Mouse (Mus musculus) kidney, adult 9 months (tissue): Measurements from ENCODE around the gene Atpif1.
A peak's percentile ranks its signal among the peaks of the same experiment; 100 is the strongest.
"Not testable (repeated sequence)": the region's sequence is repeated elsewhere in the genome, so short reads cannot be mapped to it uniquely, and the experiment has no call there.

Source experiments
- DNase-seq: peaks from one replicate; pipeline ENCODE4 v3.0.0; 2022

The Atpif1 gene

DNA sequence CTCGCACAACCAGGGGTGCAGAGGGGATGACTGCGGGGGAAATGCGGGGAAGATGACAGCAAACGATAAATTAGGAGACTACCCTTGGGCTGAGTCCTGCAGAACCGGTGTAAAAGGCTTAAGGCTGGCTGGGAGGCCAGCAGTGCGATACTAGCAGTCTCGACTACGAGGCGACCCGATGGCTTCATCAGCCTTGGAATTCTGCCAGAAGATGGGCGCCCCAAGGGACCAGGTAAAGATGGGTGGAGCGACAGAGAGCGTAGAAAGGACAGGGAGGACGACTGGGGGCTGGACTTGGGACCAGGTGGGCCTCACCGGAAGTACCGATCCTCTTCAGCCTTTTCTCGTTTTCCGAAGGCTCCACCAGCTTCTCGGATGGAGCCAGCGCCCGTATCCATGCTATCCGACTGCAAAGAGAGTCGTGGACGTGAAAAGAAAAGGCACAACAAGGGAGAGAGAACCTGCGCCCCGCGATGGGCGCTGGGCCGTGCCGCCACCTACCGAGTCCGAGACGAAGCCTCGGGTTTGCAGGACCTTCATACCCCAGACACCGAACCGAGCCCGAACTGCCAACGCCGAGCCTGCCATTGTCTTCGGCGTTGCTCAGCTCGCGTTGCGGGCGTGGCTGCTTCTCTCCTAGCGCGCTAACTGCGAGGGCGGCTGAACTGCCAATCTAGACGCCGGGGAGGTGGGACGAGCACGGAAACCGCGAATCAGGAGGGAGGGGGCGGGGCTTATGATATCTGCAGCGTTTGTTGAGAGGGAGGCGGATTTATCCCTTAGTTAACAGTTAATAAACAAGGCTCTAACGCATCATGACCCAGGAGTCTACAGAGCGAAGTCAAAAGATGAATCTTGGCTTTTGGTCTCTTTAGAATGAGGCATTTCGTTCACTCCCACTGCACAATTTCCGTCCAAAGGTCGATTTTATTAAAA, at the start of gene Atpif1:
Atpif1 (minus strand) TSS at position 679 of the 936 bp plus-strand sequence.
- peak; percentile 91 for DNase-seq

DNA sequence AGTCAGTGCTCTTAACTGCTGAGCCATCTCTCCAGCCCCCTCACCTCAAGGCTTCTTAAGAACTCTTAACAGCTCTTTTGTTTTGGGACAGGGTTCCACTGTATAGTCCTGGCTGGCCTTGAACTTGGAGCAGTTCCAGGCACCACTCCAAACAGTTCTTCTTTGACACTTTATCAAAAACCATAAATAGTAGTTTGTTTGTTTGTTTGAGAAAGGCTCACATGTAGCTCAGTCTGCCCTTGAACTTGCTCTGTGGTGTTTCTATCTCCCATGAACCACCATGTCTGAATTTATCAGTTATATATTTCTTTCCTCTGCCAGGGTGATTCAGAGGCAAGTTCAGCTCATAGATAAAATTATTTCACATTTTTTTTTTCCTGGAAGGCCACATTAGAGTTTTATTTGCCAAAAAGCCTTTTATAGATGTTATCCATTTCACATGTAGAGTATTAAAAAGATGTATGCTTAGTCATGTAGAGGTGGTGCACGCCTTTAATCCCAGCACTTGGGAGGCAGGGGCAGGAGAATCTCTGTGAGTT, 41.4 kb upstream of the Atpif1 start:
- DNase-seq: no peak

DNA sequence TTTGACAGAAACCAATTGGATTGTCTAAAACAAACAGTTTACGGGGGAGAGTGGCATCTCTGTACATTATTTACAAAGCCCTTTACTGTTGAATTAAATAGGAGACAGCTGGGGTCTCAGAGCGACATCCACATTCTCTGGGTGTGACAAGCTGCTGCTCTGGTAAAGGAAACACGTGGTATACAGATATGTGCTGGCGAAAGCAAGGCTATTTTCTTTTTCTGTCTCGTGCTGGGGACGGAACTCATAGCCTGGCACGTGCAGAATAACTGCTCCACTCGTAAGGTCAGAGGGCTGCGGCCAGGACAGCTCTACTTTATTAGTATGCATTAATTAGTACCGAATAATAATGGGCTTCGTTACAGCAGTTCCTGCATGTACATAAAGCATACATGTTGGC, 39.9 kb upstream of the Atpif1 start:
- DNase-seq: peak; percentile 17

DNA sequence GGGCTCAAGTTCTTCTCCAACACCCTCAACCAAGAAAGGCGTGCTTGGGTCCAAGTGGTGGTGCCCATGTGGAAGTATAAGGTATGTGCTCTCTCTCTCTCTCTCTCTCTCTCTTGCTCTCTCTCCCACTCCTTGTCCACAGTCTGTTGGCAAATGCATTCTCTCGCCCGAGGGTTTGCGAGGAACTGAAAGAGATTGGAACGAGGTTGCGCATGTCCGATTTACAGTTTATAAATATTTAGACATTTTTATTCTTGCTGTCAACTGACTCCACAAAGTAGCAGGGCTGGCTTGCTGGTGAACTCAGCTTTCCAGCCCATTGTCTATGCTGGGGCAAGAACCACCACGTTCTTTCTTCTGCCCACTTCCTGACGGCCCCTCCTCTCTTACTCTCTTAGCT, 37.7 kb upstream of the Atpif1 start:
- DNase-seq: no peak

DNA sequence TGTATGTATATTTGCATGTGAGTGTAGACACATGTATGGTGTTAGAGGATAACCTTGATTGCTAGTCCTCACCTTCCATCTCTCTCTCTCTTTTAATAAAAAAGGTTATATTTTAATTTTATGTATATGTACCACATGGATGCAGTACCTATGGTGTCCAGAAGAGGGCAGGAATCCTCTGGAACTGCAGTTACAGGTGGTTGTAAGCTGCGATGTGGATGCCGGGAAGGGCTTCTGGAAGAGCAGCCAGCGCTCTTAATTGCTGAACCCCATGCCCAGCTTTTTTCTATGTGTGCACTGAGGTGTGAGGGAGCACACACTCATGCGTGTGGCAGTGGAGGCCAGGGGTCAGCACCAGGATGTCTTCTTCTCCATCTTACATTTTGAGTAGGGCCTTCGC, 35.7 kb upstream of the Atpif1 start:
- DNase-seq: no peak

DNA sequence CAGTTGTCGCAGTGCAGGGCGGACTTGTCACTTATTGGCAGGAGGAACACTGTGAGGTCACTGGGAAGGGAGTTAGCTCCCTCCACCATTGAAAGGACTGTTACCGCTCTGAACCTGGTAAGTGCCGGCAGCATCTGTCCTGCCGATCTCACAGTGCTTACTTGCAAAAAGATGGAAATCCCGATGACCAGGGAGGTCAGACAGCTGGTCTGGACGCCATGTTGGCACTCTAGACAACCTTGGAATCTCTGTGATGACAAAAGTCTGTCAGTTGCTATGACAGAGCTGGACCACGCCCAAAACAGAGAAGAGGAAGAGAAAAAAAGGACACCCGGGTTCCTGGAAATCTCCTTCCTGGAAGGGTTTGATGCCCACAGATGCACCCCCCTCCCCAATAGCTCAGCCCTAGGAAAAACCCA, 33.9 kb upstream of the Atpif1 start:
- DNase-seq: no peak

DNA sequence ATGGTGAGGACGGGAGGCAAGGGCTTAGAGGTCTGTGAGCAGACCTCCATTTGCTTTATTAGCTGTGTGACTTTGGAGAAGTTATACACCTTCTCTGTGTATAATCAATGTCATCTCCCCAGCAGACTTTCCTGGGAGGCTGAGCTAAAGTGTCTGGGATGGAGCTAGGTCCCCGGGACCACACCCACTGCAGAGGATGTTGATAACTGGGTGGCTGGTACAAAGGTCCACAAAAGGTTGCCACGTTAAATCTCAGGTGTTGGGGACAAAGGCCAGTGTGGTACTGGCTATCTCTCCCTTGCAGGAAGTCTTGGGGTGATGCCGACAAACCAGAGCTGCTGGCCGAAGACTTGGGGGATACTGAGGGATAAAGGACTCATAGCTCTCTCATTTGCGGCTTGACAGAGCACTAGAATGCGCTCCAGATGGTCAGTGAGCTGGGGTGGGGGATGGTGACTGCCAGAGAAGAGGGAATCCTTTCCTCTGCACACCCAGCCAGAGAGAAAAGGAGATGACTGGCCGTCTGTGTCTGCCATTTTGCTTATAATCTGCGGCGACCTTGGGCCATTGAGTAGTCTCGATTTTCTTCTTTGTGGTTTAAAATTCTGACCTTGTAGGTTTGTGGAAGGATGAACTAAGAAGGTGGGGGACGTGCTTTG, 31.8 kb upstream of the Atpif1 start:
- DNase-seq: no peak

DNA sequence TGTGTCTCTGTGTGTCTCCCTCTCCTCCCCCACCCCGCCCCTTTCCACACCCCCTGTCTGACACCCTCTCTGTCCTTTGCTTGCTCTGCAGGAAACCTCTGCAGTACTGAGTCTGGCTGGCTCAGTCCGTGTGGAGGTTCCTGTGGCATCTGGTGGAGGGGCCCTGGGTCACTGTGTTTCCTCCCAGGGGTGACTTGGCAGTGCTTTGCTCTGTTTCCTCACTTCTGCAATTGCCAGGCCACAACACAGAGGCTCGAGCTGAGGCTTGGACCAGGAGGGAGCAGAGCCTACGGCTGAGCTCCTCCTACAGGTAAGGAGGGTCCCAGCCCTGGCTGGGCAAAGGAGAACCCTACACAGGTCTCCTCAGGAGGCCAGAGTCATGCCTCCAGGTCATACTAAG, 30.5 kb upstream of the Atpif1 start, which contains the start of gene Ptafr:
Ptafr (plus strand) TSS at position 103 of the 400 bp plus-strand sequence.
- no peak for DNase-seq

DNA sequence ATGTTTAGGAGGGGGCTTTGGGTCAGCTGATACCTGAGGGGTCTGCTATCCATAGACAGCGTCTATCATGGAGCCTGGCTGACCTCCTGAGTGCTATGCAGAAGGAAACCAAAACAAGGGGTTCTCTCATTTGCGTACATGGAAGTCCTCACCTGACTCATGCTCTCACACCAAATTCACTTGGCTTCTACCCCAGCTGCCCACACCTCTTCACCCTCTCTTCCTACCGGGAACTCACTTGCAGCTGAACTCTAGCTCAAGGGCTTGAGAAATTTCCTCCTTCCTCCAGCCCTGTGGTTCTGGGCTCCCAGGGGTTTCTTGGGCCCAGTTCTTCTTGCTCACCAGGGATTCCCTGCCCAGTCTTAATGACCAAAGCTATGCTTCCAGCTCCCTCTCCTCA, 29.8 kb upstream of the Atpif1 start:
- DNase-seq: no peak

DNA sequence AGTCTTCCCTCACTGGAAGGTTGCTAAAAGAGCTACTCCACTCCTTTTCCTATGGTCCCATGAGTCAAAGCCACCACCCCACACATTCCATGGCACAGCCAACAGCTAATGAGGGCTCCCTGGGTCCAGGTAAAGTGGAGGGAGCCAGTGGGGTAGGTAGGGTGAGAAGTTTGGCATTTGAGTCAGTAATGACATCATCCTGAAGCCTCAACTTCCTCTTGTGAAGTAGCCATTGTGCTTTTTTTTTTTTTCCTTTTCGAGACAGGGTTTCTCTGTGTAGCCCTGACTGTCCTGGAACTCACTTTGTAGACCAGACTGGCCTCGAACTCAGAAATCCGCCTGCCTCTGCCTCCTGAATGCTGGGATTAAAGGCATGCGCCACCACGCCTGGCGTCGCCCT, 22.1 kb upstream of the Atpif1 start:
- not testable (repeated sequence) for DNase-seq

DNA sequence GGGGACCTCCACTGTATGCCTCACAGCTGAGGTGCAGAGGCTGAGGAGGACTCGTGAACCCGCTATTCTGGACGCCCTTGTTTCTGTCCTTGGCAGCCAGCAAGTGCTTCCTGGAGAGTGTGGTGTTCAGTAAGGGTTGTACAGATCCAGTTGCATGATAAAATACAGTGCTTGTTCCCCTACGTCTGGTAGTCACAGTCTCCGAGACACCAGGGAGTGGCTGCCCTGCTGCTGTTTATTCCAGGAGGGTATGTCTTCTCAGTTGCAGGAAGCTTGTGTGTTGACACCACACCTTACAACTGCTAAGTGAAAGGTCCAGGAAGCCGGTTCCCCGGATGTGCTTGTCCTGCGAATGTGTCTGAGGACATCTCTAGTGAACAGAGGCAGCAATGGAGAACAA, 21.2 kb upstream of the Atpif1 start:
- no peak for DNase-seq

DNA sequence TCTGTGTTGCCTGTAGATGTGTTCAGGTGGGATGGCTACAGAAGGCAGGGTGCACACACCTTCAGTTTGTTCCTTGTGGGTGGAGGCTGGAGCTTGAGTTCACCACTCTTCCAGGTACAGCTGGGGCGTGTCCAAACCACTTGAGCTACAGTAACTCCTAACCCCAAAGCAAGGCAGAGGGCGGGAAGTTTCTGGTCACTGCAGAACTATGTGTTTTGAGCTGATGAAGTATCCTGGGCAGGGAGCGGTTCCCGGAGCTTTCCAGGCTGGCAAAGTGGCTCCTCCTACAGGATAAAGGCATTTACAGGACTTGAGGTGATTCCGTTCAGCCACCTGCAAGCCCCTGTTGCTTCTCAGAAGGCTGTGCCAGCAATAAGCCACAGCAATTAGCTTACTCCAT, 20.8 kb upstream of the Atpif1 start:
- no peak for DNase-seq

DNA sequence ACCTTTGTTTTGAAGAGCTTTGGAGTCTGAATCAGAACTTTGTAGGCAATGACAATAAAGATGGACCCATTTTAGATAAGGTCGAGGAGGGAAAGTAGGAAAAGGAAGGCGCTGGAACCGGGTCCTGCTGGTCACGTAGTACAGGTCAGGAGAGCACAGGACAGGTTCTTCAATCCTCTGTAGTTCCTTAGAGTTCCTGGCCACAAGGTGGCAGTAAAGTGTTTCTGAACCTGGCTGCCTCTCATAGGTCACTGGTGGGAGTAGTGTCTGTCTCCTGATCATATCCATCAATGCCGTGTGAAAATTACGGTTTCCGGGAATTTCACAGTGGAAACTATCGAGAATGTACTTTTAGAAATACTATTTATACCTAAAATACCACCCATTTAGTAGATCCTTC, 12.4 kb upstream of the Atpif1 start:
- peak; percentile 86 for DNase-seq

DNA sequence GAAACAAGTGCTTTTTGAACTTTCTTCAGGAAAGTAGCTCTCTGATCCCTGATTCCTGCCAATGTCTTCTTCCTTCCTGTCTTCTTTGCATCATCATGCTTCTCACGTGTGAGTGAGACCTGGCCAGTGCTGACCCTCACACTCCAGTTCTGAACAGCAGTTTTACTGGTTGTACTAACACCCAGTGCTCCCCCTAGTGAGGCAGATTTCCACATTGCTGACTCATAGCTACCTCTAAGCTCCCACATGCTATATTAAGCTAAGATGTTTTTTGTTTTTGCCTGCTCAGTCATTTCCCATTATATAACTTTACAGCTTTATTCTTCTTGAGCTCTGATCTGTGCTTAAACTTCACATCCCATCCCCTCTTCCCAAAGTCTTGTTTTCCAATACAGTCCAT, 9.3 kb upstream of the Atpif1 start:
- no peak for DNase-seq

DNA sequence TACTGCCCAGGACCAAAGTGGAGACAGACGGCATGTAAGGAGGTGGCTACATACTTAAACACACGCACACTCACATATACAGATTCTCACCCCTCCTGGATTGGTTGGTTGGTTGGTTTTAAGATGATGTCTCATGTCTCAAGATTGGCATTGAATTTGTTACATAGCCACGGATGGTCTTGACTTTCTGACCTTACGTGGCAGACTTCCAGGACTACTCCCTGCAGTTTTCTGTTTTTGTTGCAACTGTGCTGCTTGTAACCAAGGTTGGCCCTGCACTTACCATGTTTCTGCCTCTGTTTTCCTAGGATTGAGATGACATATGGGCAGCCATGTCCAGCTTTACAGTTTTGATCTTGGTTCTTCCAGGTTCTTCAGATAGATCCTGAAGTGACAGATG, 8.0 kb upstream of the Atpif1 start:
- no peak for DNase-seq

DNA sequence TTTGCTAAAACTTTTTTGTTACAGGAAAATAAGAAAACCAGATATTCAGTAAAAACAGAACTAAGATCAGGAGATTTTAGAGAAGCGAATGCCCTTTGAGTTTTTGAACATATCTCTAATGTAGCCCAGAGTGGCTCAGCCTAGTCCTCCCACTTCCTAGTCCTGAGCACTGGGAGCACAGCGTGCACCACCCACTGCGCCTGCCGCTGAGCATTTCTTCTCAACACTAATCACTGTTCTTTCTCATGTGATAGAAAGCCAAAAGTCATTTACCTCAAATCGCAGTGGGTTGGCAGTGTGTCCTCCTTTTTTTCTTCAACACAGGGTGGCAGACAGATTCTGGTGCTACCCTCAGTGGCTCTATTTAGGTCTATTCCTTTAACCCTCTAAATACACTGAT, 6.0 kb upstream of the Atpif1 start:
- DNase-seq: no peak

DNA sequence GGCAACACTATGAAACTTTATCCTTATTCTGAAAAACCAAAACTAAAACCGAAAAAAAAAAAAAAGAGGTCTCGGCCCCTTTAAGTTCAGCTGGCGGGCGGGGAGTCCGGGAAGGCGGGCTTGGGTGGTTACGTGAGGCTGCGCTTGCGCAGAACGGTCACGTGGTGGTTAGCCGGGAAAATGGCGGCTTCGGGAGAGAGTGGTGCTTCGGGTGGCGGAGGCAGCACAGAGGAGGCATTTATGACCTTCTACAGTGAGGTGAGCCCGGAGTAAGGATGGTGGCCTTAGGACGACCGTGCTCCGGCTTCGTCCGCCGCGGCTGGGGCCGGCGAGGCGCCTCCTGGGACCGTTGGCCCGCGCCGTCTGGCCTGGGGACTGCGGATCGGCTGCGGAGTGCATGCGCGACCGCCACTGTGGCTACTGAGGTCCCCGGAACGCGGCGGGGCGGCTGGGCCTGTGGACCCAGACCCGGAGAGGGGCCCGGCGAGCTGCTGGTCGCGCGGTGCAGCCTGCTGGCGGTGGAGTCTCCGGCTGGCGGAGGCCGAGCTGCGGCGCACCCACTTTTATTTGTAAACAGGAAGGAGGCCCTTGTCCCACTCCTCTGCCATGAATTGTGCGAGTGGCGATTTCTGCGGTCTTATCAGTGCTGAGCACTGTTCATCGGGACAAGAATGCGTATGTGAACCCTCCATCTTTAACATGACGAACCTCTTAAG, 2.1 kb upstream of the Atpif1 start, which contains the start of gene Dnajc8:
Dnajc8 (plus strand) TSS at position 145 of the 716 bp plus-strand sequence.
- DNase-seq: peak; percentile 95

DNA sequence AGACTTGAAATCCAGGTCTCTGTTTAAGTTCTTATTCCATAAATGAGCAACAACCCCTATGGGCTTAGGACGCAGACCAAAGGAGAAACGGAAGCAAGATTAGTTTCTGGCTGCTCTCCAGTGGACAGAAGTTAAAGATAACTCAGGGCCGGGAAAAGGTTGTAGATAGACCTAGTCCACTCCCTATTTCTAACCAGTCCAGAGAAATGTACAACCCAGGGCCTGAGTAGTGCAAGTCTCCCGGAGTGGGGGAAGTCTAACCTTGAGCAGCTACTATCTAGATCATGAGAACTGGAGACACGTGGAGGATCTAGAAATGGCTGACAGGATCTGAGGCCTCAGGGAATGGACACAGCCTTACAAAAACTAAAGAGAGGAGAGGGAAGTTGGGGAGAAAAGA, 963 bp downstream of the Atpif1 start:
- DNase-seq: peak; percentile 83

DNA sequence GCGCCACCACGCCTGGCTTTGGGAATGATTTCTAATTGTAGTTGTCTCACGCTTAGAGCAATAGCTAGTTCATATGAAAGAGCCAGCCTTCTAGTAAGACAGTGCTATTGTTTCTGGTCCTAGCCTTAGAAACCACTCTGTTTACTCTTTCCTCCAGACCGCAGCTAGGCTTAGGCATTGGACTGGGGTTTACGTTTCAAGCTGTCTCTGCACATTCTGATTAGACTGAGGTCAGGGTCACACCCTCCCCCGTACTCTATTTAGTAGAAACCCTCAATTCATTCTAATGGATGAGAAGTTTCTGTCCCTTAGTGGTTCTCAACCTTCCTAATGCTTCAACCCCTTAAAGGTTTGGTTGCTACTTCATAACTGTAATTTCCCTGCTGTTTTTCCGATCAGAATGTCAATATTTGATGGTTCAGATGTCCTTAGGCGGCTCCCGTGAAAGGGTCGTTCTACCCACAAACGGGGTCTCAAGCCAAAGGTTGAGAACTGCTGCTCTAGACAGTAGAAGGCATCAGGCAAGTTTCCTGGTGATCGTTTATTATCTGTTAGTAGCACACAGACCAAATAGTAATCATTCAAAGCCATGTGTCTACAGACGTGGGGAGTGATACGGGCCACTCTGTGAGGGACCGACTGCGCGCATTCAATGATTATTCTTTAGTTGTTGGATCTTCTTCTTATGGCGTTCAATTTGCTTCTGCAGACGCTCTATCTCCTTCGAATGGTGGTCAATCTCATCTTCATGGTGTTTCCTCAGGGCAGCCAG, 3.2 kb downstream of the Atpif1 start:
- no peak for DNase-seq

DNA sequence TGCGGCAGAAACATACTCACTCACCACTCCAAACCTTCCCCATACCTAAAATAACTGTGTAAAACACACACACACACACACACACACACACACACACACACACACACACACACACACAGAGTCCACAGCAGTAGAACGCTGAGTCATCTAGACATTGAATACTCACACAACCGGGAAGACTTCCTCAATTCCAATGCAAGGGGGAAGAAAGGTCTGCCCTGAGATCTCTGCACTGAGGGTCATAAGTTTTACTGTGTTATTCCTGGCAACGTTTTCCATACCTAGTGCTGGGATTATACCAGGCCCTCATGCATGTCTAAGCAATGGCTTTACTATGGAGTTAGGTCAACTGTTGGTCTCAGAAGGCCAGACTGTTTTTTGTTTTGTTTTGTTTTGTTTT, 4.1 kb downstream of the Atpif1 start:
- no peak for DNase-seq

DNA sequence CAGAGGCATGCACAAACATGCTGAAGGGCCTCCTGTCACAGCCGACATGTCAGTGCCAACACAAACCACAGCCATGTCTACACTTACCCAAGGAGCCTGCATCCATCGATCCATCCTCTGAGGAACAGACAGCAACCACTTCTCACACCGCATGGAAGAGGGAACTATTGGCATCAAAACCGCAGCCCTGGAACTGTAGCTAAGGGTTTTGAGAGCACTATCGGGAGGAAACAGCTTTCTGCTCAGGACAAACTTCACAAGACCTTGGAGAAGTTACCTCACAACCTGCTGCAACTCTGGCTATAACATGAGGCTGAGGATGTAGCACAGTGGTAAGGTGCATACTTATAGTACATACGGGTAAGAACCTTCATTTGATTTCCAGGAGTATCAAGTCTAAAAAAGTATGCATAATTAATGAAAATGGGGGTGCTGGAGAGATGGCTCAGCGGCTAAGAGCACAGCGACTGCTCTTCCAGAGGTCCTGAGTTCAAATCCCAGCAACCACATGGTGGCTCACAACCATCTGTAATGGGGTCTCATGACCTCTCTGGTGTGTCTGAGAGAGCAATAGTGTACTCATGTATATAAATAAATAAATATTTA, 5.4 kb downstream of the Atpif1 start:
- DNase-seq: no peak

DNA sequence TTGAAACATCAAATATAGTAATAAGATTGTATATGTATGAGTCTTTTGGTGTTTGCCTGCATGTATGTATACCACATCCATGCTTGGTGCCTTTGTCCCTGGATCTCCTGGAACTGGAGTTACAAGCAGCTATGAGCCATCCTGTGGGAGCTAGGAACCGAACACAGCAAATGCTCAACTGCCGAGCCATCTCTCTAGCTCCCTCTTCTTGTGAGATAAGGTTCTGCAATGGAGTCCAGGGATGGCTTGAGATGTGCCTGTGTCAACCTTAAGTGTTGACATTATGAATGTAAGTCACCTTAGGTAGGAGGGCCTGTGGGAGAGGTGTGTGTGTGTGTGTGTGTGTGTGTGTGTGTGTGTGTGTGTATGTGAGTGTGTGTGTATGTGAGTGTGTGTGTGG, 6.8 kb downstream of the Atpif1 start:
- no peak for DNase-seq
